Mouse (Mus musculus) Patski (cell line): ENCODE measurements around the gene Uimc1. TPM values are rescaled to one million over a fixed set of nuclear protein-coding genes. Genes with fewer than 3 reads are reported as not detected.
"Not testable (repeated sequence)": the region's sequence is repeated elsewhere in the genome, so short reads cannot be mapped to it uniquely, and the experiment has no call there.

Source experiments
- ATAC-seq: fragments of 100-300 bp; one replicate; pipeline ENCODE4 v1.8.0; 2021
- CTCF ChIA-PET: fragments of 350-600 bp; sonication (Branson Sonifier 250); formaldehyde crosslinking; loops from one replicate; lab custom pipeline; 2022; ENCODE audit warnings: inconsistent platforms; lab: Charles Lee
- POLR2A ChIA-PET: fragments of 350-600 bp; sonication (Branson Sonifier 250); formaldehyde crosslinking; loops from one replicate; lab custom pipeline; 2022; ENCODE audit warnings: antibody characterized with exemption, inconsistent platforms; lab: Charles Lee
- DNase-seq: peaks from one replicate; pipeline ENCODE4 v3.0.0-alpha.2; 2011; ENCODE audit warnings: low read depth, low spot score
- H3K27me3 ChIP-seq: fragments of 371-371 bp; one replicate; pipeline ENCODE4 v1.5.1; 2021
- CTCF ChIP-seq: fragments of 100-300 bp; IDR thresholded peaks from one replicate; pipeline ENCODE4 v1.5.1; 2021
- in situ Hi-C: fragments of 300-500 bp; cut with MboI; formaldehyde crosslinking; loops from 3 replicates; pipeline ENCODE4 v1.11.1; 2018; ENCODE audit warnings: low pct_unique_long_range_greater_than_20kb, mixed read lengths
- polyA plus RNA-seq: library from polyadenylated mRNA; unstranded; gene quantifications from one replicate; pipeline ENCODE4 v1.2.3, GENCODE M21; 2021

Uimc1 gene
- polyA plus RNA-seq, 1 experiment from 2014 or later = 38.1 TPM

GRCm38 (mm10) chr13:55105045-55105952 lies 5.2 kb upstream of the Uimc1 start, which contains the start of gene Zfp346:
TSS of gene Zfp346 (plus strand) at chr13:55105311.
- TF ChIP-seq CTCF = no peak
- ATAC-seq = peak; percentile 82
- ChIA-PET CTCF (no interaction called here), POLR2A (interaction anchor here (0.5 to 1.2 kb wide), 2 partner anchors 29 to 185 kb away, joined by 3 read pairs; no protein-coding TSS in a partner anchor)
- DNase-seq = peak; percentile 73
- in situ Hi-C loops = no loop called here
- H3K27me3 ChIP-seq = no peaks in the 10 kb centered on the region

GRCm38 (mm10) chr13:55103351-55103750 lies 3.3 kb upstream of the Uimc1 start:
- ChIA-PET CTCF (no interaction called here), POLR2A (no interaction called here)
- DNase-seq (no peak), ATAC-seq (no peak)
- no peak for TF ChIP-seq CTCF
- no peaks in the 10 kb centered on the region for H3K27me3 ChIP-seq
- in situ Hi-C loops = no loop called here

GRCm38 (mm10) chr13:55102366-55102765 lies 2.3 kb upstream of the Uimc1 start:
- no peak for DNase-seq
- in situ Hi-C loops = no loop called here
- ATAC-seq = no peak

GRCm38 (mm10) chr13:55101627-55102026 lies 1.5 kb upstream of the Uimc1 start:
- ATAC-seq = no peak
- POLR2A ChIA-PET = no interaction called here
- in situ Hi-C loops = no loop called here
- no peak for DNase-seq
- CTCF ChIA-PET = no interaction called here
- H3K27me3 ChIP-seq = no peaks in the 10 kb centered on the region
- no peak for TF ChIP-seq CTCF

More at GRCm38 (mm10) chr13:55102366-55102765, 2.3 kb upstream of the Uimc1 start:
- TF ChIP-seq CTCF = no peak
- no peaks in the 10 kb centered on the region for H3K27me3 ChIP-seq
- POLR2A ChIA-PET = no interaction called here
- CTCF ChIA-PET = no interaction called here

- in situ Hi-C loops = no loop called here
- POLR2A ChIA-PET = no interaction called here
- ATAC-seq = peak; percentile 34
These were observed 904 bp downstream of the Uimc1 start for GRCm38 (mm10) chr13:55099066-55099725.

GRCm38 (mm10) chr13:55097841-55098240 lies 2.3 kb downstream of the Uimc1 start:
- ChIA-PET CTCF (interaction anchor here (1.1 to 1.8 kb wide), 2 partner anchors 10 to 13 kb away, joined by 3 to 5 read pairs; no protein-coding TSS in a partner anchor), POLR2A (interaction anchor here (0.6 kb wide), 2 partner anchors 13 to 34 kb away, joined by 3 to 4 read pairs; no protein-coding TSS in a partner anchor)
- DNase-seq, in situ Hi-C loops, ATAC-seq, H3K27me3 ChIP-seq: not testable (repeated sequence)

More at GRCm38 (mm10) chr13:55099066-55099725, 904 bp downstream of the Uimc1 start:
- no peaks in the 10 kb centered on the region for H3K27me3 ChIP-seq
- CTCF ChIA-PET = interaction anchor here (1.8 kb wide), 1 partner anchor 15 kb away, joined by 5 read pairs; no protein-coding TSS in a partner anchor
- TF ChIP-seq CTCF = no peak
- no peak for DNase-seq

GRCm38 (mm10) chr13:55092588-55092987 lies 7.5 kb downstream of the Uimc1 start:
- TF ChIP-seq CTCF = no peak
- in situ Hi-C loops = no loop called here
- no peaks in the 10 kb centered on the region for H3K27me3 ChIP-seq
- CTCF ChIA-PET = no interaction called here
- ATAC-seq = no peak
- no peak for DNase-seq
- POLR2A ChIA-PET = no interaction called here

- CTCF ChIA-PET = interaction anchor here (1.1 kb wide), 1 partner anchor 20 kb away, joined by 4 read pairs; no protein-coding TSS in a partner anchor
- no peaks in the 10 kb centered on the region for H3K27me3 ChIP-seq
- DNase-seq (no peak), ATAC-seq (no peak)
- POLR2A ChIA-PET = no interaction called here
- in situ Hi-C loops = loop anchor here (5.0 kb wide), 1 partner anchor 278 kb away; no protein-coding TSS in a partner anchor
- no peak for TF ChIP-seq CTCF
These were observed 24.5 kb downstream of the Uimc1 start for GRCm38 (mm10) chr13:55075597-55075996.

GRCm38 (mm10) chr13:55071322-55071721 lies 28.8 kb downstream of the Uimc1 start:
- in situ Hi-C loops = no loop called here
- ATAC-seq (no peak), DNase-seq (no peak)
- ChIA-PET POLR2A (interaction anchor here (0.6 kb wide), 1 partner anchor 46 kb away, joined by 3 read pairs; no protein-coding TSS in a partner anchor), CTCF (interaction anchor here (1.9 kb wide), 1 partner anchor 9 kb away, joined by 9 read pairs; no protein-coding TSS in a partner anchor)
- no peaks in the 10 kb centered on the region for H3K27me3 ChIP-seq
- TF ChIP-seq CTCF = peak; percentile 51

GRCm38 (mm10) chr13:55069719-55070118 lies 30.4 kb downstream of the Uimc1 start:
- POLR2A ChIA-PET = no interaction called here
- H3K27me3 ChIP-seq = no peaks in the 10 kb centered on the region
- TF ChIP-seq CTCF = no peak
- in situ Hi-C loops = no loop called here
- CTCF ChIA-PET = no interaction called here
- ATAC-seq (no peak), DNase-seq (no peak)
